Mouse (Mus musculus) lung, postnatal 0 days (tissue): Measurements from ENCODE around the gene Gatad2b.

Experiments
- CTCF ChIP-seq: IDR thresholded peaks from 2 replicates; pipeline ENCODE4 v1.5.1; 2016; ENCODE audit warnings: antibody characterized with exemption, mild to moderate bottlenecking
- EP300 ChIP-seq: IDR thresholded peaks from 2 replicates; pipeline ENCODE4 v1.6.1; 2016; ENCODE audit warnings: antibody characterized with exemption, mild to moderate bottlenecking, control low read depth

GRCm38 (mm10) chr3:90389511-90390490 lies 96.8 kb downstream of the Gatad2b start, which contains the start of gene Slc27a3:
- TF ChIP-seq CTCF (no peak), EP300 (peak; percentile 20; the same call in 1 of the 2 replicates)
